Mouse (Mus musculus): Measurements from ENCODE around the gene Nelfb. TPM values are rescaled to one million over a fixed set of nuclear protein-coding genes. Genes with fewer than 3 reads are reported as not detected.
A peak's percentile ranks its signal among the peaks of the same experiment; 100 is the strongest.

Gene Nelfb
- polyA plus RNA-seq, 1 experiment, result 37.2 TPM

- Histone ChIP-seq H3K27me3 (ENCODE audit: control insufficient read depth, insufficient read depth, low read length) (no peaks in the 10 kb centered on the region), H3K4me1 (ENCODE audit: control insufficient read depth, insufficient read depth, insufficient read length, low read length) (peaks cover 66% of the 10 kb centered on the region), H3K4me3 (ENCODE audit: low read depth, low read length) (no peak overlapping the region), H3K27ac (ENCODE audit: insufficient read depth, low read depth, low read length) (peak overlapping the region; percentile 32; the same call in 1 of the 2 replicates), H3K36me3 (ENCODE audit: control insufficient read depth, insufficient read depth, low read length) (no peaks in the 10 kb centered on the region)
- TF ChIP-seq POLR2A (IDR thresholded peaks at IDR 0.05; ENCODE audit: low read depth, low read length) (no peak), CTCF (IDR thresholded peaks at IDR 0.05; ENCODE audit: extremely low read depth, insufficient read length, insufficient replicate concordance, low read depth, low read length) (no peak)
- WGBS, result 62% methylated on average over 6 of the region's 6 CpGs
Observed at GRCm38 (mm10) chr2:25176573-25176972, 34.7 kb downstream of the Nelfb start.

- Histone ChIP-seq H3K27me3 (ENCODE audit: control insufficient read depth, insufficient read depth, low read length) (no peaks in the 10 kb centered on the region), H3K4me3 (ENCODE audit: low read depth, low read length) (no peak overlapping the region), H3K27ac (ENCODE audit: insufficient read depth, low read depth, low read length) (peak overlapping the region; percentile 64), H3K36me3 (ENCODE audit: control insufficient read depth, insufficient read depth, low read length) (no peaks in the 10 kb centered on the region), H3K4me1 (ENCODE audit: control insufficient read depth, insufficient read depth, insufficient read length, low read length) (peaks cover 73% of the 10 kb centered on the region)
- no peak for TF ChIP-seq CTCF (IDR thresholded peaks at IDR 0.05; ENCODE audit: extremely low read depth, insufficient read length, insufficient replicate concordance, low read depth, low read length)
- no peak for TF ChIP-seq POLR2A (IDR thresholded peaks at IDR 0.05; ENCODE audit: low read depth, low read length)
- 52% methylated on average over 4 of the region's 4 CpGs for WGBS
Observed at GRCm38 (mm10) chr2:25175690-25176078, 35.6 kb downstream of the Nelfb start.

- H3K4me1 ChIP-seq (ENCODE audit: control insufficient read depth, insufficient read depth, insufficient read length, low read length), result peaks cover 77% of the 10 kb centered on the region
- H3K27me3 ChIP-seq (ENCODE audit: control insufficient read depth, insufficient read depth, low read length), result no peaks in the 10 kb centered on the region
- H3K27ac ChIP-seq (ENCODE audit: insufficient read depth, low read depth, low read length), result peak overlapping the region; percentile 75
- TF ChIP-seq POLR2A (IDR thresholded peaks at IDR 0.05; ENCODE audit: low read depth, low read length) (no peak), CTCF (IDR thresholded peaks at IDR 0.05; ENCODE audit: extremely low read depth, insufficient read length, insufficient replicate concordance, low read depth, low read length) (no peak)
- 19% methylated on average over 7 of the region's 7 CpGs for WGBS
- no peak overlapping the region for H3K4me3 ChIP-seq (ENCODE audit: low read depth, low read length)
- no peaks in the 10 kb centered on the region for H3K36me3 ChIP-seq (ENCODE audit: control insufficient read depth, insufficient read depth, low read length)
Observed at GRCm38 (mm10) chr2:25174866-25175689, 36.2 kb downstream of the Nelfb start.

- no peaks in the 10 kb centered on the region for H3K27me3 ChIP-seq (ENCODE audit: control insufficient read depth, insufficient read depth, low read length)
- TF ChIP-seq POLR2A (IDR thresholded peaks at IDR 0.05; ENCODE audit: low read depth, low read length), result no peak
- TF ChIP-seq CTCF (IDR thresholded peaks at IDR 0.05; ENCODE audit: extremely low read depth, insufficient read length, insufficient replicate concordance, low read depth, low read length), result no peak
- H3K4me3 ChIP-seq (ENCODE audit: low read depth, low read length), result no peak overlapping the region
- H3K4me1 ChIP-seq (ENCODE audit: control insufficient read depth, insufficient read depth, insufficient read length, low read length), result peaks cover 77% of the 10 kb centered on the region
- H3K36me3 ChIP-seq (ENCODE audit: control insufficient read depth, insufficient read depth, low read length), result no peaks in the 10 kb centered on the region
- no peak overlapping the region for H3K27ac ChIP-seq (ENCODE audit: insufficient read depth, low read depth, low read length)
- WGBS, result 90% methylated on average over 4 of the region's 4 CpGs
Observed at GRCm38 (mm10) chr2:25173821-25174220, 37.5 kb downstream of the Nelfb start.

GRCm38 (mm10) chr2:25172629-25173028 is 38.7 kb downstream of the Nelfb start:
- Histone ChIP-seq H3K27ac (ENCODE audit: insufficient read depth, low read depth, low read length) (peak overlapping the region; percentile 19; the same call in 1 of the 2 replicates), H3K36me3 (ENCODE audit: control insufficient read depth, insufficient read depth, low read length) (no peaks in the 10 kb centered on the region), H3K27me3 (ENCODE audit: control insufficient read depth, insufficient read depth, low read length) (no peaks in the 10 kb centered on the region), H3K4me3 (ENCODE audit: low read depth, low read length) (no peak overlapping the region), H3K4me1 (ENCODE audit: control insufficient read depth, insufficient read depth, insufficient read length, low read length) (peaks cover 74% of the 10 kb centered on the region)
- WGBS, result 20% methylated on average over 8 of the region's 8 CpGs
- TF ChIP-seq POLR2A (IDR thresholded peaks at IDR 0.05; ENCODE audit: low read depth, low read length), result no peak
- TF ChIP-seq CTCF (IDR thresholded peaks at IDR 0.05; ENCODE audit: extremely low read depth, insufficient read length, insufficient replicate concordance, low read depth, low read length), result no peak

GRCm38 (mm10) chr2:25171769-25172153 is 39.5 kb downstream of the Nelfb start:
- no peak overlapping the region for H3K4me3 ChIP-seq (ENCODE audit: low read depth, low read length)
- H3K4me1 ChIP-seq (ENCODE audit: control insufficient read depth, insufficient read depth, insufficient read length, low read length), result peaks cover 70% of the 10 kb centered on the region
- TF ChIP-seq CTCF (IDR thresholded peaks at IDR 0.05; ENCODE audit: extremely low read depth, insufficient read length, insufficient replicate concordance, low read depth, low read length) (no peak), POLR2A (IDR thresholded peaks at IDR 0.05; ENCODE audit: low read depth, low read length) (no peak)
- H3K27me3 ChIP-seq (ENCODE audit: control insufficient read depth, insufficient read depth, low read length), result no peaks in the 10 kb centered on the region
- 77% methylated on average over 1 of the region's 1 CpGs for WGBS
- H3K27ac ChIP-seq (ENCODE audit: insufficient read depth, low read depth, low read length), result no peak overlapping the region
- no peaks in the 10 kb centered on the region for H3K36me3 ChIP-seq (ENCODE audit: control insufficient read depth, insufficient read depth, low read length)

GRCm38 (mm10) chr2:25171101-25171768 is 40.1 kb downstream of the Nelfb start:
- TF ChIP-seq POLR2A (IDR thresholded peaks at IDR 0.05; ENCODE audit: low read depth, low read length), result no peak
- TF ChIP-seq CTCF (IDR thresholded peaks at IDR 0.05; ENCODE audit: extremely low read depth, insufficient read length, insufficient replicate concordance, low read depth, low read length), result no peak
- no peak overlapping the region for H3K27ac ChIP-seq (ENCODE audit: insufficient read depth, low read depth, low read length)
- no peaks in the 10 kb centered on the region for H3K27me3 ChIP-seq (ENCODE audit: control insufficient read depth, insufficient read depth, low read length)
- H3K4me3 ChIP-seq (ENCODE audit: low read depth, low read length), result no peak overlapping the region
- 63% methylated on average over 6 of the region's 6 CpGs for WGBS
- peaks cover 65% of the 10 kb centered on the region for H3K4me1 ChIP-seq (ENCODE audit: control insufficient read depth, insufficient read depth, insufficient read length, low read length)
- no peaks in the 10 kb centered on the region for H3K36me3 ChIP-seq (ENCODE audit: control insufficient read depth, insufficient read depth, low read length)
